Mouse (Mus musculus): ENCODE data around the gene BC049762.

DNA sequence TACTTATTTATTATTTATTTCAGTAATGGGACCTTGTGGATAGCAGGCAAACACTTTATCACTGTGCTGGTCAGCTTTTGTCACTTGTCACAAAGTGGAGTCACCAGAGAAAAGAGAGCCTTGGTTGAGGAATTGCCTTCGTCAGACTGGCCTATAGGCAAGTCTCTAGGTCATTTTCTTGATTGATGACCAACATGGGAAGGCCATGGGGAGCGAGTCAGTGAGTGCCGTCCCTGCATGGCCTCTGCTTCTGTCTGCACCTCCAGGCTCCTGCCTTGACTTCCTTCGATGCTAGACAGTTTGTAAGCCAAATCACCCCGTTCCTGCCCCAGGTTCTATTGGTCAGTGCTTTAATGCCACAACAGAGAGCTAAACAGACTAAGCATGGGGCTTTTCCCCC lies 39.5 kb upstream of the BC049762 start:
- TF ChIP-seq CTCF (IDR thresholded peaks at IDR 0.05; ENCODE audit: low read depth) (no peak), EP300 (optimal IDR thresholded peaks at IDR 0.05) (no peak)

Data from stomach, postnatal 0 days (tissue).